Mouse (Mus musculus): ENCODE results near the gene Nfkbid. TPM values are rescaled to one million over a fixed set of nuclear protein-coding genes. Genes with fewer than 3 reads are reported as not detected.

Gene Nfkbid
- polyA plus RNA-seq, 1 experiment from 2014 or later, result 1.00 TPM

- Histone ChIP-seq H3K27me3 (ENCODE audit: control insufficient read depth, insufficient read depth, low read length) (peaks cover 40% of the 10 kb centered on the region), H3K4me3 (ENCODE audit: control insufficient read depth in 1 of 2, insufficient read depth in 1 of 2, low read depth in 1 of 2, low read length in 2 of 2) (no peak overlapping the region)
- no peak for ATAC-seq (ENCODE audit: insufficient number of reproducible peaks, insufficient read depth, low FRiP score, low read depth)
Observed at GRCm38 (mm10) chr7:30443696-30444095, 22.2 kb downstream of the Nfkbid start.

GRCm38 (mm10) chr7:30444154-30444970 is 22.8 kb downstream of the Nfkbid start:
- Histone ChIP-seq H3K36me3 (ENCODE audit: control insufficient read depth, insufficient read depth, low read length) (no peaks in the 10 kb centered on the region), H3K27ac (replicated peaks in 1 of 2; ENCODE audit: control insufficient read depth in 1 of 2, insufficient read depth in 1 of 2, low read depth in 2 of 2, low read length in 2 of 2) (no peak overlapping the region), H3K4me3 (ENCODE audit: control insufficient read depth in 1 of 2, insufficient read depth in 1 of 2, low read depth in 1 of 2, low read length in 2 of 2) (peak overlapping the region; percentile 64 to 68), H3K4me2 (ENCODE audit: low read length) (peak overlapping the region; percentile 80), H3K9ac (ENCODE audit: low read length) (peak overlapping the region; percentile 68), H3K27me3 (ENCODE audit: control insufficient read depth, insufficient read depth, low read length) (peaks cover 40% of the 10 kb centered on the region), H3K4me1 (ENCODE audit: control insufficient read depth in 2 of 2, insufficient read depth in 2 of 2, low read length in 2 of 2) (peaks cover 8 to 12% of the 10 kb centered on the region in 2 experiments; a peak in 2 of 4 replicates), H3K9me3 (ENCODE audit: control insufficient read depth, low read length) (0 out of 2 replicates have a peak, but pooled peaks cover 6% of the 10 kb centered on the region)
- no peak for ATAC-seq (ENCODE audit: insufficient number of reproducible peaks, insufficient read depth, low FRiP score, low read depth)
- 1% methylated on average over 38 of the region's 38 CpGs for WGBS

More at GRCm38 (mm10) chr7:30443696-30444095, 22.2 kb downstream of the Nfkbid start:
- WGBS, result 21% methylated on average over 9 of the region's 9 CpGs
- Histone ChIP-seq H3K9me3 (ENCODE audit: control insufficient read depth, low read length) (0 out of 2 replicates have a peak, but pooled peaks cover 6% of the 10 kb centered on the region), H3K27ac (replicated peaks in 1 of 2; ENCODE audit: control insufficient read depth in 1 of 2, insufficient read depth in 1 of 2, low read depth in 2 of 2, low read length in 2 of 2) (no peak overlapping the region), H3K36me3 (ENCODE audit: control insufficient read depth, insufficient read depth, low read length) (no peaks in the 10 kb centered on the region), H3K4me1 (ENCODE audit: control insufficient read depth in 2 of 2, insufficient read depth in 2 of 2, low read length in 2 of 2) (peaks cover 8 to 12% of the 10 kb centered on the region in 2 experiments; a peak in 2 of 4 replicates), H3K4me2 (ENCODE audit: low read length) (peak overlapping the region; percentile 80), H3K9ac (ENCODE audit: low read length) (no peak overlapping the region)

GRCm38 (mm10) chr7:30444971-30445751 is 23.6 kb downstream of the Nfkbid start, which contains the start of gene Aplp1:
Gene Aplp1, minus strand, starts transcription at chr7:30445535.
- Histone ChIP-seq H3K9me3 (ENCODE audit: control insufficient read depth, low read length) (0 out of 2 replicates have a peak, but pooled peaks cover 6% of the 10 kb centered on the region), H3K9ac (ENCODE audit: low read length) (peak within 1 kb of the TSS; percentile 68), H3K27ac (replicated peaks in 1 of 2; ENCODE audit: control insufficient read depth in 1 of 2, insufficient read depth in 1 of 2, low read depth in 2 of 2, low read length in 2 of 2) (no peak within 1 kb of the TSS), H3K36me3 (ENCODE audit: control insufficient read depth, insufficient read depth, low read length) (no peaks in the 10 kb centered on the region), H3K27me3 (ENCODE audit: control insufficient read depth, insufficient read depth, low read length) (peaks cover 40% of the 10 kb centered on the region), H3K4me1 (ENCODE audit: control insufficient read depth in 2 of 2, insufficient read depth in 2 of 2, low read length in 2 of 2) (peaks cover 8 to 12% of the 10 kb centered on the region in 2 experiments; a peak in 2 of 4 replicates), H3K4me3 (ENCODE audit: control insufficient read depth in 1 of 2, insufficient read depth in 1 of 2, low read depth in 1 of 2, low read length in 2 of 2) (peak within 1 kb of the TSS; percentile 64 to 68), H3K4me2 (ENCODE audit: low read length) (peak within 1 kb of the TSS; percentile 80)
- ATAC-seq (ENCODE audit: insufficient number of reproducible peaks, insufficient read depth, low FRiP score, low read depth), result 0 out of 2 replicates have a peak, but pooled peaks have one; percentile 44
- WGBS, result under 1% methylated on average over 55 of the region's 72 CpGs

- WGBS, result 63% methylated on average over 7 of the region's 7 CpGs
- ATAC-seq (ENCODE audit: insufficient number of reproducible peaks, insufficient read depth, low FRiP score, low read depth), result no peak
- Histone ChIP-seq H3K4me1 (ENCODE audit: control insufficient read depth in 2 of 2, insufficient read depth in 2 of 2, low read length in 2 of 2) (peaks cover 0 to 3% of the 10 kb centered on the region in 2 experiments; a peak in 1 of 4 replicates), H3K4me3 (ENCODE audit: control insufficient read depth in 1 of 2, insufficient read depth in 1 of 2, low read depth in 1 of 2, low read length in 2 of 2) (no peak overlapping the region), H3K27ac (replicated peaks in 1 of 2; ENCODE audit: control insufficient read depth in 1 of 2, insufficient read depth in 1 of 2, low read depth in 2 of 2, low read length in 2 of 2) (no peak overlapping the region), H3K9ac (ENCODE audit: low read length) (no peak overlapping the region), H3K4me2 (ENCODE audit: low read length) (no peak overlapping the region), H3K9me3 (ENCODE audit: control insufficient read depth, low read length) (0 out of 2 replicates have a peak, but pooled peaks cover 6% of the 10 kb centered on the region), H3K27me3 (ENCODE audit: control insufficient read depth, insufficient read depth, low read length) (peaks cover 49% of the 10 kb centered on the region), H3K36me3 (ENCODE audit: control insufficient read depth, insufficient read depth, low read length) (no peaks in the 10 kb centered on the region)
Observed at GRCm38 (mm10) chr7:30450241-30450640, 28.7 kb downstream of the Nfkbid start.

- no peak for ATAC-seq (ENCODE audit: insufficient number of reproducible peaks, insufficient read depth, low FRiP score, low read depth)
- peaks cover 0 to 3% of the 10 kb centered on the region in 2 experiments; a peak in 1 of 4 replicates for H3K4me1 ChIP-seq (ENCODE audit: control insufficient read depth in 2 of 2, insufficient read depth in 2 of 2, low read length in 2 of 2)
- H3K36me3 ChIP-seq (ENCODE audit: control insufficient read depth, insufficient read depth, low read length), result no peaks in the 10 kb centered on the region
- no peak overlapping the region for H3K9ac ChIP-seq (ENCODE audit: low read length)
- no peak overlapping the region for H3K4me2 ChIP-seq (ENCODE audit: low read length)
- WGBS, result 25% methylated on average over 25 of the region's 25 CpGs
- H3K27me3 ChIP-seq (ENCODE audit: control insufficient read depth, insufficient read depth, low read length), result peaks cover 64% of the 10 kb centered on the region
- H3K27ac ChIP-seq (replicated peaks in 1 of 2; ENCODE audit: control insufficient read depth in 1 of 2, insufficient read depth in 1 of 2, low read depth in 2 of 2, low read length in 2 of 2), result no peak overlapping the region
- H3K4me3 ChIP-seq (ENCODE audit: control insufficient read depth in 1 of 2, insufficient read depth in 1 of 2, low read depth in 1 of 2, low read length in 2 of 2), result no peak overlapping the region; a peak in 1 of 4 replicates
- no peaks in the 10 kb centered on the region for H3K9me3 ChIP-seq (ENCODE audit: control insufficient read depth, low read length)
Observed at GRCm38 (mm10) chr7:30453327-30453726, 31.8 kb downstream of the Nfkbid start.

- Histone ChIP-seq H3K9ac (ENCODE audit: low read length) (no peak overlapping the region), H3K36me3 (ENCODE audit: control insufficient read depth, insufficient read depth, low read length) (no peaks in the 10 kb centered on the region), H3K27me3 (ENCODE audit: control insufficient read depth, insufficient read depth, low read length) (peaks cover 68% of the 10 kb centered on the region), H3K4me1 (ENCODE audit: control insufficient read depth in 2 of 2, insufficient read depth in 2 of 2, low read length in 2 of 2) (peaks cover 0 to 3% of the 10 kb centered on the region in 2 experiments; a peak in 1 of 4 replicates), H3K9me3 (ENCODE audit: control insufficient read depth, low read length) (no peaks in the 10 kb centered on the region), H3K4me2 (ENCODE audit: low read length) (peak overlapping the region; percentile 11; the same call in 1 of the 2 replicates), H3K4me3 (ENCODE audit: control insufficient read depth in 1 of 2, insufficient read depth in 1 of 2, low read depth in 1 of 2, low read length in 2 of 2) (peak overlapping the region in 1 of 2 experiments; percentile 4; a peak in 2 of 4 replicates), H3K27ac (replicated peaks in 1 of 2; ENCODE audit: control insufficient read depth in 1 of 2, insufficient read depth in 1 of 2, low read depth in 2 of 2, low read length in 2 of 2) (no peak overlapping the region)
- ATAC-seq (ENCODE audit: insufficient number of reproducible peaks, insufficient read depth, low FRiP score, low read depth), result no peak
- 3% methylated on average over 25 of the region's 25 CpGs for WGBS
Observed at GRCm38 (mm10) chr7:30453766-30454165, 32.2 kb downstream of the Nfkbid start.

- 0 out of 4 replicates have a peak overlapping the region, but pooled peaks of 1 of the 2 experiments have one; percentile 4 for H3K4me3 ChIP-seq (ENCODE audit: control insufficient read depth in 1 of 2, insufficient read depth in 1 of 2, low read depth in 1 of 2, low read length in 2 of 2)
- H3K4me2 ChIP-seq (ENCODE audit: low read length), result 0 out of 2 replicates have a peak overlapping the region, but pooled peaks have one; percentile 11
- H3K27ac ChIP-seq (replicated peaks in 1 of 2; ENCODE audit: control insufficient read depth in 1 of 2, insufficient read depth in 1 of 2, low read depth in 2 of 2, low read length in 2 of 2), result no peak overlapping the region
- peaks cover 73% of the 10 kb centered on the region for H3K27me3 ChIP-seq (ENCODE audit: control insufficient read depth, insufficient read depth, low read length)
- no peaks in the 10 kb centered on the region for H3K9me3 ChIP-seq (ENCODE audit: control insufficient read depth, low read length)
- H3K9ac ChIP-seq (ENCODE audit: low read length), result no peak overlapping the region
- no peaks in the 10 kb centered on the region for H3K36me3 ChIP-seq (ENCODE audit: control insufficient read depth, insufficient read depth, low read length)
- WGBS, result 13% methylated on average over 6 of the region's 6 CpGs
- ATAC-seq (ENCODE audit: insufficient number of reproducible peaks, insufficient read depth, low FRiP score, low read depth), result no peak
- peaks cover 0 to 3% of the 10 kb centered on the region in 2 experiments; a peak in 1 of 4 replicates for H3K4me1 ChIP-seq (ENCODE audit: control insufficient read depth in 2 of 2, insufficient read depth in 2 of 2, low read length in 2 of 2)
Observed at GRCm38 (mm10) chr7:30454259-30454658, 32.7 kb downstream of the Nfkbid start.

Measured in heart, embryonic 14.5 days (tissue).